Mouse (Mus musculus): ENCODE results near the gene Espn.

The Espn gene

DNA sequence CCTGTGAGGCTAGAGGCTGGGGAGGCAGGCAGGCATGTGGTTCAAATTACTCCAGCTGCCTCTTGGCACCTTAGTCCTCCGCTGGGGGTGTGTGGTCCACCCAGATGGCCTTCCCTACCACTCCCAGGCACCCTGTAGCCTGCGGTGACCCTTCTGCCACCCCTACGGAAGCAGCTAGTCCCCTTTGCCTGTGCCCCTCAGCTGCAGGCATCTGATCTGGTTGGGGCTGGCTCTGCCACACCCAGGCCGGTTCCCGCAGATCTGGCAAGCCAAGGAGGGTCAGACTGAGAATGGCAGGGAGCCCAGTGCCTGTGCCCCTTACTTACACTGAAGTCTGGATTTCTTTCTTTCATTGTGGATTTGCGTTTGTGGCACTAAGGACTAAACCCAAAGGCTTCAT is 78.5 kb downstream of the Espn start:
- no peak for DNase-seq (ENCODE audit: extremely low read depth, insufficient read length, low spot score)

DNA sequence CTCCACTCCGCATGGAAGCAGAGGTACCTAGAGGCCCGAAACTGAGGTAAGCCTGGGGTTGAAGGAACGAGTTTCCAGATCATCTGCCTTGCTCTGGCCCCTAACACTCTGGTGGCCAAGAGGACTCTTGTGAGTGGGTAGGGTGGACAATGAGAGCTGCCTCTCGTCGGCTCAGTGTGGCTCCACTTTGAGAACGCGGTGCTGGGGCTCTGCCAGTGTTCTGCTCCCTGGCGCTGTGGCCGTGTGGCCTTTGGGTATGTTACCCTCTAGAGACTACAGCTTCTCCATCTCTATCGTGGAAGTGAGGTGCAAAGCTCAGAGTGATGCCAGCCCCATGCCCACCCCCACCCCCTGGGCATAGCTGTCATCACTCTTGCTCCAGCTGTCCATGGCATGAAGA is 79.5 kb downstream of the Espn start:
- no peak for DNase-seq (ENCODE audit: extremely low read depth, insufficient read length, low spot score)

DNA sequence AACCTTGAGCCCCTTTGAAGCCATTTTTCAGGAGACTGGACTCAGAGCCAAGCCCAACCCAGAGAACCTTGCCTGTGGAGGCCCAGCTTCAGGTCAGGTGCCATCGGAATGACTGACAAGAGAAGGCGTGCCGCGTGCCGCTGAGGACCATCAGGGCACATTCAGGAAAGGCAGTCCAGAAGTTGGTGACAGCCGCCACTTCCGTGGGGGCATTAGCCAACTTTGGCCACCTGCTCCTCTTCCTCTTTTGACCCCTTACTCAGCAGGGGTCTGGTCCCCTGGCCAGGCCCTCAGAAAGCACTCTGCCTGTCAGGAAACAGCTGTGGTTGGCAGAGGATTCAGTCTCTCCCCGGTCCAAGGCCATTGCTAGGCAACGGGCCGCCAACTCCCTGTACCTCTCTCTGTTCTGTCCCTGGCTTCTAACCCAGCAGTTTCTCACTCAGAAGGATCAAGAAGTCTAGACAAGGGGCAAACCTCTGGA is 80.0 kb downstream of the Espn start, which contains the start of gene Plekhg5:
TSS of gene Plekhg5 (plus strand) at position 378 of the 481 bp plus-strand sequence.
- no peak for DNase-seq (ENCODE audit: extremely low read depth, insufficient read length, low spot score)

DNA sequence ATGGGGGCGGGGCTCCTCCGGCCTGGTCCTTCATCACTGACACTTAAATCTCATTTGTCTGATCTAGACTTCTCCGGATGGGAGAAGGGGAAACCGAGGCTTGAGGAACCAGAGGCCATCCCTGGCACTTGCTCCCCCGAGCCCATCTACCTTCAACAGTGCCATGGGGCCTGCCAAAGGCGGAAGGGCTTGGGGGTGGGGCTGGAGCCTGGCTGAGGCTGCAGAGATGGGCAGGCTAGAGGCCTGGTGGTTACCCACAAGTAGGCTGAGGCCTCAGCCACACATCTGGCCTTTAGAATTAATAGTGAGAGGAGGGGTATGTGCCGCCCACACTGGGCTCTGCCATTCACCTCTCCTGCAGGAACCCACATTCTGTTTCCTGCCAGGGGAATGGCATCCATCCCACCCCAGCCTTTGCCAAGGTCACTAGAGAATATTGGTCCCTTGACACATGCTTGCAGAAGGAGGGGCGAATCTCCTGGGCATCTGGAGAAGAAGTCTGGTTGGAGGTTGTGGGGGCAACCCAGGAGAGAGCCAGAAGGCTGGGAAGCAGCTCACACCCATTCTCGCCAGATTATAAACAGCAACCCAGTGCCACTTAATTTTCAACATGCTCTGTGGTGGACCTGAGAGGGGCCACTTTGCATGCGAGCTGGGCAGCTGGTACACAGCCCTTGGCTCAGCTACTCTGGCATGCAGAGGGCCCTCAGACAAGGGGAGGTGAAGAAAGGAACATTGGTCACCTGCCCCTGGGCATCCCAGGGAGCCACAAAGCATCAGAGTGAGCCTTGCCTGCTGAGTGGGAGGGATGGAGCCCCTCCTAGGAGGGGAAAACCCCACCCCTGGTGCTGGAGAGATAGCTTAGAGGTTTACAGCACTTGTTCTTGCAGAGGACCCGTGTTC is 81.4 kb downstream of the Espn start:
- peak; percentile 74 for DNase-seq (ENCODE audit: extremely low read depth, insufficient read length, low spot score)
